Mouse (Mus musculus): ENCODE measurements around the gene Zfp503.

DNA sequence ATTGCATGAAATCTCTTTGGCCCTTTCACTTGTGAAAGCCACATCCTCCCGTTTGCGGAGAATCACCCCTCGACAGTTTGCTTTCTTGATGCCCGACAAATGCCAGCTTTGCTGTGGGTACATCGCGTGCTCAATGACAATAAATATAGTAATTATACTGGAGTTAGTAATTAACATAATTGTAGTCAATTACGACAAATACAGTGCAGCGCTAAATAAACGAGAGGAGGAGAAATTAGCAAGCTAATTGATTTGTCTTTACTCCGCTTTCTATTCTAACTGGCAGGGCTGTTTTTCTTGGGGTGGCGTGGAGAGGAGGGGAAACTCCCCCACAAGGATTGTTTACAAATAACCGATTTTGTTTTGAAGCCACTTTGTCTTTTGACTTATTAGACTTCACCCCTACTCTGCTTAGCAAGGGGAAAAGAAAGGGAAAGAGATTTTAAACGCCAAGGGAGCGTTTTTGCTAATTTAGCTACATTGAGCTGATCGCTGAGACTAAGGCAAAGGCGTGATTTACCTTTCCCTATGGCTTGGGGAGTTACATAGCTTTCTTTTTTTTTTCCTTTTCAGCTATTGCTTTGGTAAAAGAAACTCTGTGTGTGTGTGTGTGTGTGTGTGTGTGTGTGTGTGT lies 48.2 kb upstream of the Zfp503 start:
- TF ChIP-seq POLR2A (IDR thresholded peaks at IDR 0.05; ENCODE audit: borderline replicate concordance, extremely low read depth, insufficient read depth, insufficient read length, poor library complexity, severe bottlenecking), result no peak
- TF ChIP-seq CTCF (IDR thresholded peaks at IDR 0.05; ENCODE audit: borderline replicate concordance, extremely low read depth, insufficient read depth, insufficient read length), result no peak
